8 mouse cellular contexts compared by ENCODE assay signal in genomic region chrX:73948647-73949046, GRCm38 (mm10). TPM values are rescaled to one million over a fixed set of nuclear protein-coding genes. Genes with fewer than 3 reads are reported as not detected.
A peak's percentile ranks its signal among the peaks of the same experiment; 100 is the strongest.
DNase-seq lines count a peak whose midpoint lies in the region; ATAC-seq and TF ChIP-seq lines count a peak whose summit lies in the region.

No protein-coding gene starts in this region.

- H3K9ac ChIP-seq in kidney, embryonic 14.5 days (ENCODE audit: low read depth, low read length): no peak overlapping the region
- no peak overlapping the region for H3K9ac ChIP-seq in liver, embryonic 14.5 days (replicated peaks)

- ATAC-seq in kidney, embryonic 14.5 days (ENCODE audit: low FRiP score, low TSS enrichment): peak; percentile 44; the same call in 1 of the 2 replicates
- peak; percentile 30; the same call in 1 of the 2 replicates for ATAC-seq in liver, embryonic 14.5 days (ENCODE audit: insufficient read depth)

- H3K4me1 ChIP-seq in kidney, embryonic 14.5 days (ENCODE audit: control insufficient read depth, insufficient read depth, low read length): no peaks in the 10 kb centered on the region
- no peaks in the 10 kb centered on the region for H3K4me1 ChIP-seq in liver, embryonic 14.5 days (replicated peaks; ENCODE audit: control insufficient read depth in 2 of 2, insufficient read depth in 2 of 2, low read length in 1 of 2)

- peak; percentile 77 for DNase-seq in CD4-positive helper T cell, adult 2 months (ENCODE audit: low read depth, low spot score)
- DNase-seq in Muller cell, postnatal 12 days (ENCODE audit: inconsistent ontology term): peak; percentile 39
- peak; percentile 78 to 79 for DNase-seq in cerebellum, postnatal 14 days
- peak; percentile 61 for DNase-seq in heart, adult 8-10 months (ENCODE audit: low spot score)
- DNase-seq in liver, embryonic 14.5 days (ENCODE audit: low read depth in 3 of 3, low spot score in 3 of 3): no peak
- DNase-seq in naive thymus-derived CD4-positive, alpha-beta T cell, adult 2 months (ENCODE audit: low read depth): peak; percentile 84
- peak; percentile 42 to 43 for DNase-seq in thymus, postnatal 36 days

- no peak overlapping the region for H3K4me2 ChIP-seq in kidney, embryonic 14.5 days (replicated peaks; ENCODE audit: low read depth, low read length)
- no peak overlapping the region for H3K4me2 ChIP-seq in liver, embryonic 14.5 days (ENCODE audit: low read depth)

- WGBS in kidney, embryonic 14.5 days: 36% methylated on average over 4 of the region's 4 CpGs
- WGBS in liver, embryonic 14.5 days (ENCODE audit: insufficient replicate concordance): 24% methylated on average over 4 of the region's 4 CpGs

- H3K4me3 ChIP-seq in kidney, embryonic 14.5 days (ENCODE audit: low read length): no peak overlapping the region
- no peak overlapping the region for H3K4me3 ChIP-seq in liver, embryonic 14.5 days (ENCODE audit: insufficient read depth in 1 of 2, low read depth in 2 of 2, low read length in 2 of 2)

- H3K27me3 ChIP-seq in kidney, embryonic 14.5 days (ENCODE audit: control insufficient read depth, insufficient read depth, low read length): no peaks in the 10 kb centered on the region
- H3K27me3 ChIP-seq in liver, embryonic 14.5 days (ENCODE audit: control insufficient read depth, insufficient read depth, low read length): no peaks in the 10 kb centered on the region

- no peaks in the 10 kb centered on the region for H3K9me3 ChIP-seq in kidney, embryonic 14.5 days (ENCODE audit: control insufficient read depth, low read length)
- no peaks in the 10 kb centered on the region for H3K9me3 ChIP-seq in liver, embryonic 14.5 days (ENCODE audit: control insufficient read depth, low read length)

- H3K36me3 ChIP-seq in kidney, embryonic 14.5 days (ENCODE audit: control insufficient read depth, insufficient read depth, low read length): peaks cover 96% of the 10 kb centered on the region
- H3K36me3 ChIP-seq in liver, embryonic 14.5 days (replicated peaks; ENCODE audit: control insufficient read depth, insufficient read depth, low read depth): peaks cover 93% of the 10 kb centered on the region

- no peak overlapping the region for H3K27ac ChIP-seq in kidney, embryonic 14.5 days (ENCODE audit: low read depth, low read length)
- no peak overlapping the region for H3K27ac ChIP-seq in liver, embryonic 14.5 days

- TF ChIP-seq CTCF in liver, embryonic 14.5 days (IDR thresholded peaks at IDR 0.05; ENCODE audit: low read depth): peak; percentile 84

- no peak for TF ChIP-seq EP300 in liver, embryonic 14.5 days (IDR thresholded peaks at IDR 0.05; ENCODE audit: low read depth)

RNA-seq across cellular contexts. Expression of gene Hcfc1, which starts 17.5 kb away (rescaled TPM):
- total RNA-seq in heart, adult 8-10 months (2022): 10 to 100 TPM; 36.7 to 39.7 (median 39.7) TPM
- polyA plus RNA-seq in kidney, embryonic 14.5 days (2014; fragmentation: Nextera tagmentation; extraction: Ambion mirVana): 78.4 and 87.8 TPM in 2 replicates
- 28.9 and 33.2 TPM in 2 replicates for polyA plus RNA-seq in liver, embryonic 14.5 days (2012; rRNA removed)
- 35.1 and 42.8 TPM in 2 replicates for polyA plus RNA-seq in liver, embryonic 14.5 days (2014; fragmentation: Nextera tagmentation; extraction: Ambion mirVana)

RNA-seq across cellular contexts. Expression of gene Renbp, which starts 18.0 kb away (rescaled TPM):
- 1 to 10 TPM; 4.9 to 7.5 (median 6.1) TPM for total RNA-seq in heart, adult 8-10 months (2022)
- 36.9 and 38.8 TPM in 2 replicates for polyA plus RNA-seq in kidney, embryonic 14.5 days (2014; fragmentation: Nextera tagmentation; extraction: Ambion mirVana)
- 7.3 and 10.4 TPM in 2 replicates for polyA plus RNA-seq in liver, embryonic 14.5 days (2012; rRNA removed)
- polyA plus RNA-seq in liver, embryonic 14.5 days (2014; fragmentation: Nextera tagmentation; extraction: Ambion mirVana): 13.7 and 14.8 TPM in 2 replicates

RNA-seq across cellular contexts. Expression of gene Naa10, which starts 26.9 kb away (rescaled TPM):
- 10 to 100 TPM; 46.4 to 59.7 (median 56.5) TPM for total RNA-seq in heart, adult 8-10 months (2022)
- polyA plus RNA-seq in kidney, embryonic 14.5 days (2014; fragmentation: Nextera tagmentation; extraction: Ambion mirVana): 140 and 168 TPM in 2 replicates
- 64.1 and 73.0 TPM in 2 replicates for polyA plus RNA-seq in liver, embryonic 14.5 days (2012; rRNA removed)
- polyA plus RNA-seq in liver, embryonic 14.5 days (2014; fragmentation: Nextera tagmentation; extraction: Ambion mirVana): 81.1 and 81.3 TPM in 2 replicates

RNA-seq across cellular contexts. Expression of gene Arhgap4, which starts 27.0 kb away (rescaled TPM):
- total RNA-seq in heart, adult 8-10 months (2022): 1 to 10 TPM in 2 of 4 experiments, under 1 TPM in 2; 0.47 to 2.9 (median 1.3) TPM
- polyA plus RNA-seq in kidney, embryonic 14.5 days (2014; fragmentation: Nextera tagmentation; extraction: Ambion mirVana): 1.7 and 4.2 TPM in 2 replicates
- polyA plus RNA-seq in liver, embryonic 14.5 days (2012; rRNA removed): 7.2 and 7.8 TPM in 2 replicates
- 3.5 and 4.9 TPM in 2 replicates for polyA plus RNA-seq in liver, embryonic 14.5 days (2014; fragmentation: Nextera tagmentation; extraction: Ambion mirVana)

RNA-seq across cellular contexts. Expression of gene L1cam, which starts 52.7 kb away (rescaled TPM):
- total RNA-seq in heart, adult 8-10 months (2022): 1 to 10 TPM; 3.3 to 5.3 (median 4.2) TPM
- polyA plus RNA-seq in kidney, embryonic 14.5 days (2014; fragmentation: Nextera tagmentation; extraction: Ambion mirVana): 4.2 and 6.1 TPM in 2 replicates
- 0.18 and 0.47 TPM in 2 replicates for polyA plus RNA-seq in liver, embryonic 14.5 days (2012; rRNA removed)
- 0.16 and 0.20 TPM in 2 replicates for polyA plus RNA-seq in liver, embryonic 14.5 days (2014; fragmentation: Nextera tagmentation; extraction: Ambion mirVana)

Comparison
In these comparisons a context has a peak if more than half of its experiments do, and no peak if none do; other contexts are left out.
1. DNase-seq: peak in CD4-positive helper T cell, adult 2 months (single experiment), Muller cell, postnatal 12 days (single experiment), cerebellum, postnatal 14 days (2 of 2), heart, adult 8-10 months (single experiment), naive thymus-derived CD4-positive, alpha-beta T cell, adult 2 months (single experiment) and thymus, postnatal 36 days (2 of 2); none in liver, embryonic 14.5 days (0 of 3).